Mouse (Mus musculus): Measurements from ENCODE around the gene Fat1. TPM values are rescaled to one million over a fixed set of nuclear protein-coding genes. Genes with fewer than 3 reads are reported as not detected.
A peak's percentile ranks its signal among the peaks of the same experiment; 100 is the strongest.

The Fat1 gene
- polyA plus RNA-seq, 1 experiment from 2014 or later, result 22.2 TPM

DNA sequence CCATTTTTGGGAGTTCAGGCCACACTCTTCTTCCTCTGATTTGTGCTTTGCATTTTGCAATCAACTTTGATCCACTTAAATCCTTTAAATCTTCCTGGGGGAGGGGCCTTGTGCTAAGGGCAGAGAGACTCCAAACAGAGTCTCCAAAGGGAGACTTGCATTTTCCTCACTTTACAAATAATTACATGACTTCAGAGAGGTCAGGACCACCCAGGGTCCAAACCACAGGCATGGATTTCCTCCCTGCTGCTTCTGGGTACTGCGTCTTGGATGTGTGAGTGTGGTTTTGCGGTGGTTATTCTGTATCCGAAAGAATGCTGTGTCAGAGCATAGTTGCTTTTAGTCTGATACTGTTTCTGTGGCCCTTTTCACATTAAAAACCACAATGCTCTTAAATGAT is 61.2 kb downstream of the Fat1 start:
- 67% methylated on average over 3 of the region's 3 CpGs for WGBS
- ATAC-seq (ENCODE audit: insufficient number of reproducible peaks, insufficient read depth, low FRiP score, low read depth), result no peak
- Histone ChIP-seq H3K27ac (replicated peaks in 1 of 2; ENCODE audit: control insufficient read depth in 1 of 2, insufficient read depth in 1 of 2, low read depth in 2 of 2, low read length in 2 of 2) (peak overlapping the region in 1 of 2 experiments; percentile 42; a peak in 2 of 4 replicates), H3K9me3 (ENCODE audit: control insufficient read depth, low read length) (no peaks in the 10 kb centered on the region), H3K27me3 (ENCODE audit: control insufficient read depth, insufficient read depth, low read length) (no peaks in the 10 kb centered on the region), H3K9ac (ENCODE audit: low read length) (peak overlapping the region; percentile 17; the same call in 1 of the 2 replicates), H3K36me3 (ENCODE audit: control insufficient read depth, insufficient read depth, low read length) (0 out of 2 replicates have a peak, but pooled peaks cover 5% of the 10 kb centered on the region), H3K4me3 (ENCODE audit: control insufficient read depth in 1 of 2, insufficient read depth in 1 of 2, low read depth in 1 of 2, low read length in 2 of 2) (no peak overlapping the region), H3K4me1 (ENCODE audit: control insufficient read depth in 2 of 2, insufficient read depth in 2 of 2, low read length in 2 of 2) (peaks cover 27 to 73% of the 10 kb centered on the region in 2 experiments), H3K4me2 (ENCODE audit: low read length) (no peak overlapping the region)

DNA sequence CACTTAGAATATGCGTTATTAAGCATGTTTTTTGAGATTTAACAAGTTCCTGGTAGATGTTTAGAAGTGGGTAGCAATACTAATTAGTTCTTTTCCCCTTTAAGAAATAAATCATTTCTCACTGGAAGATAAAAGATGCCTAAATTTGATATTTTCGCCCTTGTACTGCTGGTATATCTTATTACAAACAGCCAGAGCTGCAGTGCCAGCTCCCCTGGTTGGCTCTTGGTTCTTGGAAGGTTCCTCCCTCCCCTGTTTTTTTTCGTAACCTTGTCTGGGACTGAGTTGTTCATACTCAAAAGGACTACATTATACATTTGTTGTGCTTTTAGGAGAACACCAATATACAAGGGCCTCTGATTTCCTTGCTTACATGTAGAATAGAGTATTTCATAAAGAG is 62.1 kb downstream of the Fat1 start:
- H3K9ac ChIP-seq (ENCODE audit: low read length), result peak overlapping the region; percentile 76
- peaks cover 23 to 72% of the 10 kb centered on the region in 2 experiments for H3K4me1 ChIP-seq (ENCODE audit: control insufficient read depth in 2 of 2, insufficient read depth in 2 of 2, low read length in 2 of 2)
- ATAC-seq (ENCODE audit: insufficient number of reproducible peaks, insufficient read depth, low FRiP score, low read depth), result no peak
- no peaks in the 10 kb centered on the region for H3K9me3 ChIP-seq (ENCODE audit: control insufficient read depth, low read length)
- H3K4me2 ChIP-seq (ENCODE audit: low read length), result peak overlapping the region; percentile 70
- whole genome bisulfite sequencing, result 70% methylated on average over 3 of the region's 3 CpGs
- H3K27me3 ChIP-seq (ENCODE audit: control insufficient read depth, insufficient read depth, low read length), result no peaks in the 10 kb centered on the region
- no peaks in the 10 kb centered on the region for H3K36me3 ChIP-seq (ENCODE audit: control insufficient read depth, insufficient read depth, low read length)
- H3K27ac ChIP-seq (replicated peaks in 1 of 2; ENCODE audit: control insufficient read depth in 1 of 2, insufficient read depth in 1 of 2, low read depth in 2 of 2, low read length in 2 of 2), result peak overlapping the region in 1 of 2 experiments; percentile 96; a peak in 2 of 4 replicates
- no peak overlapping the region for H3K4me3 ChIP-seq (ENCODE audit: control insufficient read depth in 1 of 2, insufficient read depth in 1 of 2, low read depth in 1 of 2, low read length in 2 of 2)

DNA sequence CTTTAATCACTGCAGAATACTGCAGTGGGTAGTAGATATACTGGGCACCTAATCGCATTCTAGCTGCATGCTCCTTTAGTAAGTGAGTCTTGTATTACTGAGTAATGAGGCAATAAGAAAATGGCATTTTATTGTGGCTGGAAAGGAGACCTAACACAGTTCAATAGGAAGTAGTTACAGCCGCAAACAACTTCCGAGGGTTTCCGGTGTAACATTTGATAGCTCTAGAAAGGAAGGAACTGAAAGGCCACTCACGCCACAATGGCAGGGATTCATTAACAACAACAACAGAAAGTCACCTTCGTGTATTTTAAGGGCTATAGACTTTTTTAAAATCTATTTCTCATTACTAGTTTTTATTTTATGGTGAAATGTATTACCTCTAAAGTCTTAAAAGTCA is 62.6 kb downstream of the Fat1 start:
- 42% methylated on average over 6 of the region's 6 CpGs for WGBS
- Histone ChIP-seq H3K27me3 (ENCODE audit: control insufficient read depth, insufficient read depth, low read length) (no peaks in the 10 kb centered on the region), H3K9me3 (ENCODE audit: control insufficient read depth, low read length) (no peaks in the 10 kb centered on the region), H3K36me3 (ENCODE audit: control insufficient read depth, insufficient read depth, low read length) (no peaks in the 10 kb centered on the region), H3K27ac (replicated peaks in 1 of 2; ENCODE audit: control insufficient read depth in 1 of 2, insufficient read depth in 1 of 2, low read depth in 2 of 2, low read length in 2 of 2) (peak overlapping the region; percentile 90 to 96), H3K4me2 (ENCODE audit: low read length) (peak overlapping the region; percentile 70), H3K4me3 (ENCODE audit: control insufficient read depth in 1 of 2, insufficient read depth in 1 of 2, low read depth in 1 of 2, low read length in 2 of 2) (peak overlapping the region in 1 of 2 experiments; percentile 35; a peak in 2 of 4 replicates), H3K4me1 (ENCODE audit: control insufficient read depth in 2 of 2, insufficient read depth in 2 of 2, low read length in 2 of 2) (peaks cover 19 to 72% of the 10 kb centered on the region in 2 experiments), H3K9ac (ENCODE audit: low read length) (peak overlapping the region; percentile 76)
- no peak for ATAC-seq (ENCODE audit: insufficient number of reproducible peaks, insufficient read depth, low FRiP score, low read depth)

DNA sequence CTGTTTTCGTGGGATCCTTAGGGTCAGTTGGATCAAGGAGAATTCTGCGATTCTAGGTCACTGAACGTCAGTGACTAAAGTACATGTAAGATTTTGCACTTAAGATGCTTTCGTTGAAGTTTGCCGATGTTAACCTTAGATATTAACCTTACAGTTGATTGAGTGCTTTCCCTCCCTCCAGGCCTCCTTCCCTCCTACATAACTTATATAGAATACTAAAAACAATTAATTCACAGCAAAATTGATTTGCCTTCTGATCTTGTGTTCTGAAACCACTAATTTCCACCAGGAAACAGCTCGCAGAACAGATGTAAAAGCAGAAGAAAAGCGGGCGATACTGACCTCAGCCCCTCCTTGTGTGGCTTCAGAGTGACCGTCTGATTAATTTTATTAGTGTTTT is 63.0 kb downstream of the Fat1 start:
- Histone ChIP-seq H3K4me3 (ENCODE audit: control insufficient read depth in 1 of 2, insufficient read depth in 1 of 2, low read depth in 1 of 2, low read length in 2 of 2) (peak overlapping the region; percentile 23 to 35; a peak in 3 of 4 replicates), H3K4me2 (ENCODE audit: low read length) (peak overlapping the region; percentile 70), H3K4me1 (ENCODE audit: control insufficient read depth in 2 of 2, insufficient read depth in 2 of 2, low read length in 2 of 2) (peaks cover 23 to 72% of the 10 kb centered on the region in 2 experiments), H3K27me3 (ENCODE audit: control insufficient read depth, insufficient read depth, low read length) (no peaks in the 10 kb centered on the region), H3K9ac (ENCODE audit: low read length) (peak overlapping the region; percentile 76), H3K27ac (replicated peaks in 1 of 2; ENCODE audit: control insufficient read depth in 1 of 2, insufficient read depth in 1 of 2, low read depth in 2 of 2, low read length in 2 of 2) (peak overlapping the region; percentile 90 to 96), H3K36me3 (ENCODE audit: control insufficient read depth, insufficient read depth, low read length) (no peaks in the 10 kb centered on the region), H3K9me3 (ENCODE audit: control insufficient read depth, low read length) (no peaks in the 10 kb centered on the region)
- 25% methylated on average over 9 of the region's 9 CpGs for WGBS
- ATAC-seq (ENCODE audit: insufficient number of reproducible peaks, insufficient read depth, low FRiP score, low read depth), result no peak

DNA sequence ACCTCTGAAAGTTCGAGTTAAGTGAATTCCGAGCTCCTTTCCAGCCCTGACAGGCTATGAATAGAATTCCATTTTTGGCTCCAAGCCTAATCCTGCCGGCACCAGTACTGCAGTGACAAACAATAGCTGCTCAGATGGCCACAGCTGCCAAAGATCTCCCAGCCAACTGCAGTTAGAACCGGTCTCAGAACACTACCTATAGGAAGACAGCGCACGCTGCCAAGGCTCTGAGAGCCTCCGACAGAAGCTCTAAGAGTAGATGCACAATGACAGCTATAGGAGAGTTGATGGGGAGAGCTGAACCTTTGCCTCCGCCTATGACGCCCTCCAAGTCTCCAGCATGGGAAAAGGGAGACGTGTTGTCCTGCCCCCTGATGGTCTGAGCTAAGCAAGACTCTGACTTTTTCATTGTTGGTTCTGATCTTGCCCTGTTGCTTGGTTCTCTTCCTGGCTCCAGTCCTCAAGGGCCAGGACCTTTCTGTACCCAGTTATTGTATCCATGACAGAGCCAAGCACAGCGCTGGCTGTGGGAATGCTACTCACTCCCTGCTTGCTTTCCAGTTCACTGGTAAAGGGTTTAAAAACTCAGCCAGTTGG is 63.5 kb downstream of the Fat1 start:
- H3K36me3 ChIP-seq (ENCODE audit: control insufficient read depth, insufficient read depth, low read length), result no peaks in the 10 kb centered on the region
- H3K4me3 ChIP-seq (ENCODE audit: control insufficient read depth in 1 of 2, insufficient read depth in 1 of 2, low read depth in 1 of 2, low read length in 2 of 2), result peak overlapping the region; percentile 23 to 35
- 11% methylated on average over 11 of the region's 11 CpGs for WGBS
- peak overlapping the region; percentile 90 to 96 for H3K27ac ChIP-seq (replicated peaks in 1 of 2; ENCODE audit: control insufficient read depth in 1 of 2, insufficient read depth in 1 of 2, low read depth in 2 of 2, low read length in 2 of 2)
- H3K4me2 ChIP-seq (ENCODE audit: low read length), result peak overlapping the region; percentile 70
- peak overlapping the region; percentile 76 for H3K9ac ChIP-seq (ENCODE audit: low read length)
- ATAC-seq (ENCODE audit: insufficient number of reproducible peaks, insufficient read depth, low FRiP score, low read depth), result peak; percentile 84
- H3K4me1 ChIP-seq (ENCODE audit: control insufficient read depth in 2 of 2, insufficient read depth in 2 of 2, low read length in 2 of 2), result peaks cover 24 to 72% of the 10 kb centered on the region in 2 experiments
- H3K27me3 ChIP-seq (ENCODE audit: control insufficient read depth, insufficient read depth, low read length), result no peaks in the 10 kb centered on the region
- H3K9me3 ChIP-seq (ENCODE audit: control insufficient read depth, low read length), result no peaks in the 10 kb centered on the region

DNA sequence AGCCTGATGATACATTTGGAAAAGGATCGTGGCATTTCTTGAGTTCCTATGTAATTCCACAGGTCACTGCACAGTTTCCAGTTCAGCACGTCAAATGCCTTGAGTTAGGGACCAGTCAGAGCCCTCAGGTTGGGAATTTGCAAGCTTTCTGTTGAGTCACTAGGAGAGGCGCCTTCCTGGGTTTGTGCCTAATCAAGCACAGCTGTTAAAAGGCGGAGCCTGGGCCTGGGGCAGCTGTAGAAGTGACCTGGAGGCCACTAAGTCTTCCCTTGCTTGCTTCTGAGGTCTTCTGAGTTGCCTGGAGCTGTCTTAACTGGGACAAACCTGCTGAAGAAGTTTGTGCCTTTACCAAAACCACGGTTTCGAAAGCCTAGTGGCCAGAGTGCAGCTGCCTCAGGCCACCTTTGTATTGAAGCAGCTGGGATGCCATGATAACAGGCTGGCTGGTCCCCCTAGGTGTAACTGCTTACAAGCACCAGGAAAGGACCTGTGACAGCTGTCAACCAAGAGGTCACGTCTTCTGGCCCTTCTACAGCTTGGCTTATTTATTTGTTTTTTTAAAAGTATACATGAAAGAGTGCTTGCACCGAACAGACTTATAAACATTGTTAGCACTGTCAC is 66.4 kb downstream of the Fat1 start:
- 45% methylated on average over 8 of the region's 8 CpGs for WGBS
- peaks cover 16 to 58% of the 10 kb centered on the region in 2 experiments for H3K4me1 ChIP-seq (ENCODE audit: control insufficient read depth in 2 of 2, insufficient read depth in 2 of 2, low read length in 2 of 2)

DNA sequence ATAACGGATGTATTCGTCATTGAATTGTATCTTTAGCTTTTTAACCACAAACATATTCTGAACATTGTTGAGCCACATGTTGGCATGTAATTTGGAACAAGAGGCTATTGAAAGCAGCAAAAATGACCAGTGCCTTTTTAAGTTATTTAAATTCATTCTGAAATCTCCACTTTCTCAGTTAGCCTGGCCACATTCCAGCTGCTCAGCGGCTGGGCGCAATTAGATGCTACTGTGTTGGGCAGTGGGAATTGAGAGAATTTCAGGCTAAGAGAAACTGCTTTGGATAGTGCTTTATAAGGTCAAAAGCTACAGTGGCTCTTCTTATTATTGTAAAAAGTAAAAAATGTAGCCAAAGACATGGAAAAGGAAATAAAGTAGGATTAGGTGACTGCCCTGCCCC is 67.4 kb downstream of the Fat1 start:
- ATAC-seq (ENCODE audit: insufficient number of reproducible peaks, insufficient read depth, low FRiP score, low read depth), result no peak
- no peak overlapping the region for H3K27ac ChIP-seq (replicated peaks in 1 of 2; ENCODE audit: control insufficient read depth in 1 of 2, insufficient read depth in 1 of 2, low read depth in 2 of 2, low read length in 2 of 2)
- H3K4me3 ChIP-seq (ENCODE audit: control insufficient read depth in 1 of 2, insufficient read depth in 1 of 2, low read depth in 1 of 2, low read length in 2 of 2), result no peak overlapping the region
- H3K4me1 ChIP-seq (ENCODE audit: control insufficient read depth in 2 of 2, insufficient read depth in 2 of 2, low read length in 2 of 2), result peaks cover 16 to 51% of the 10 kb centered on the region in 2 experiments
- H3K9ac ChIP-seq (ENCODE audit: low read length), result no peak overlapping the region
- H3K4me2 ChIP-seq (ENCODE audit: low read length), result no peak overlapping the region
- peaks cover 4% of the 10 kb centered on the region; the same call in 1 of the 2 replicates for H3K36me3 ChIP-seq (ENCODE audit: control insufficient read depth, insufficient read depth, low read length)
- WGBS, result 77% methylated on average over 4 of the region's 4 CpGs
- H3K9me3 ChIP-seq (ENCODE audit: control insufficient read depth, low read length), result no peaks in the 10 kb centered on the region
- H3K27me3 ChIP-seq (ENCODE audit: control insufficient read depth, insufficient read depth, low read length), result no peaks in the 10 kb centered on the region

More for the DNA sequence above, 66.4 kb downstream of the Fat1 start:
- no peak for ATAC-seq (ENCODE audit: insufficient number of reproducible peaks, insufficient read depth, low FRiP score, low read depth)
- no peak overlapping the region for H3K4me3 ChIP-seq (ENCODE audit: control insufficient read depth in 1 of 2, insufficient read depth in 1 of 2, low read depth in 1 of 2, low read length in 2 of 2)
- H3K27ac ChIP-seq (replicated peaks in 1 of 2; ENCODE audit: control insufficient read depth in 1 of 2, insufficient read depth in 1 of 2, low read depth in 2 of 2, low read length in 2 of 2), result peak overlapping the region in 1 of 2 experiments; percentile 54; a peak in 3 of 4 replicates
- H3K4me2 ChIP-seq (ENCODE audit: low read length), result no peak overlapping the region
- no peaks in the 10 kb centered on the region for H3K27me3 ChIP-seq (ENCODE audit: control insufficient read depth, insufficient read depth, low read length)
- H3K9ac ChIP-seq (ENCODE audit: low read length), result peak overlapping the region; percentile 0; the same call in 1 of the 2 replicates
- peaks cover 4% of the 10 kb centered on the region; the same call in 1 of the 2 replicates for H3K36me3 ChIP-seq (ENCODE audit: control insufficient read depth, insufficient read depth, low read length)
- H3K9me3 ChIP-seq (ENCODE audit: control insufficient read depth, low read length), result no peaks in the 10 kb centered on the region

All from heart, embryonic 14.5 days (tissue).